Mouse (Mus musculus): ENCODE measurements around the gene Sertad1.

Sertad1 gene

DNA sequence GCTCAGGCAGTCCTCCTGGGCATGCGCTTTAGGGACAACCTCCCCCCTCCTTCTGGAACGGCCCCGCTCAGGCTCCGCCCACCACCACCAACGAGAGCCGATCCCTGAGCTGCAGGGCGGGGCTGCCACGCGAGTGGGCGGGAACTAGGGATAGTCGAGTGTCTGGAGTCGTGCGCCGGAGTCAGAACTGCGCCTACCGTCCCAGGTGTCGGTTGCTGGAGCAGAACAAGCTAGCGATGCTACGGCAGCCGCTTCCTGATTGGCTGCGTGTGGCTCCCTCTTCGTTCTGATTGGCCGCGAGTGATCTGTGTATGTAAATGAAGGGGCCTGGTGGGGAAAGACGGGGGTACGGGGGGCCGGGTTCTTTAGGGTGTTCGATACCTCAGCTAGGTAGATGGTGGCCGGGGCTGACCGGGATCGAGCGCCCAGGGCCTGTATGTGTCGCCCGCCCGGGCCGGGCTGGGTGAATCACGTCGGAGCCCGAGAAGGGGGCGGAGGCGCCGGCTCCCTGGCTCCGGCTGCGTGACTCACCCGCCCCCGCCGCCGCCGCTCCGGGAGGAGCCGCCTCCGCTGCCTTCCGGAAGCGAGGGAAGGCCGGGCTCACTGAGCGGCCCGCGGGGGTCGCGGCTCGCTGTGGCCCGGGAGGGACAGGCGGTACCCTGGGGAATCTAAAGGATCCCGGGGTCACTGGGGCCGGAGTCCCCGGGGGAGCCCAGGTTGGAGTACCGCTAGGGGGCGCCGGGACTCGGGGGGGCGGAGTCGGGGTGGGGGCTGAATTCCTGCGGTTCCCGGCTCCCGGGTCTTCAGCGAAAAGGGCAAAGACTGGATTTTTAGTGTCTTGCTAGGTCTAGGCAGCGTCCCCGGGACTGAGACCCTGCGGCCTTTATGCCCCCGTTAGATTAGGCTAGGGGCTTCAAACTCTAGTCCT is at the start of gene Sertad1:
Gene Sertad1, plus strand, starts transcription at position 141 of the 928 bp plus-strand sequence.
- peak; percentile 100 for DNase-seq (ENCODE audit: inconsistent ontology term)

DNA sequence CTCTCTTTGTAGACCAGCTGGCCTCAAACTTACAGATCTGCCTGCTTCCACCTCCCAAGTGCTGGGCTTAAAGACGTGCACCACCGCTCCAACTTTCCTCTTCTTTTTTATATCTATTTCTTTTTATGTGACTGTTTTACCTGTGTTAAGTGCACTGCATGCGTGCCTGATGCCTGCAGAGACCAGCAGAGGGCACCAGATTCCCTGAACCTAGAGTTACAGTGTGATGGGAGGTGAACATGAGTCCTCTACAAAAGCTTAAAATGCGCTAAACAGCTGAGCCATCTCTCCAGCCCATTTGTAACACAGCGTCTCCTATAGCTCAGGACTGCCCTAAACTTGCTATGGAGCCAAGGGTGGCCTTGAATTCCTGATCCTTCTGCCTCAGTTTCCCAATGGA is 49.2 kb upstream of the Sertad1 start:
- no peak for DNase-seq (ENCODE audit: inconsistent ontology term)

DNA sequence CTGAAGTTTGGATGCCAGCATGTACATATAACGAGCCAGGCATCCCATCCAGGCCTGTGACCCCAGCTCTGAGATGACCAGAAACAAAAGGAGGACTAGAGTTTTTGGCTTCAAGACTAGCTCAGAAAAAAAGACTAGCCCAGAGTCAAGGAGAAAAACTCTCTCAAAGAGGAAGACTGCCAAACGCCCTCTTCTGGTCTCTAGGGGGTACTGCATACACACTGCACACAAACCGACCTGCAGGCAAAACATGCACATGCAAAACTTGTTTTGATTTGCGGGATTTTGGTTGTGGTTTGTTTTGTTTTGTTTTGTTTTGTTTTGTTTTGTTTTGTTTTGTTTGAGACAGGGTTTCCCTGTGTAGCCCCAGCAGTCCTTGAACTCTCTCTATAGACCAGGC is 46.7 kb upstream of the Sertad1 start:
- DNase-seq (ENCODE audit: inconsistent ontology term), result no peak

DNA sequence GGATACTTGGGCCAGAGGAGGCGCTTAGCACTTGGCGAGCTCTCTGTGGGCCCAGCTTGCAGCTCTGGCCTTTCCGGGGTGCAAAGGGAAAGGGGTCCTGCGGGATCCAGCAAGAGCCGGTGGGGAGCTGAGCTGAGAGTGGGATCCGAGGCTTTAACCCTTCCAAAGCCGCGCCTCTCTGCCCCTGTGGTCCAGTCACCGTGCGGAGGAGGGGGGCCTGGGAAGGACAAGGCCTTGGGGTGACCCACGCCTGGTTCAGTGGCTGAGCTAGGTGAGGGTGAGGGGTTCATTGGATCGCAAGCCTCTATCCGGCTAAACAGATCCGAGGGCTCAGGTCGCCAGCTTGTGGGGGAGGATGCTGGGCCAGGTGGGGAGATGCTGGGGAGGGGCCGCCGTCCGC is 40.7 kb upstream of the Sertad1 start:
- DNase-seq (ENCODE audit: inconsistent ontology term), result no peak

DNA sequence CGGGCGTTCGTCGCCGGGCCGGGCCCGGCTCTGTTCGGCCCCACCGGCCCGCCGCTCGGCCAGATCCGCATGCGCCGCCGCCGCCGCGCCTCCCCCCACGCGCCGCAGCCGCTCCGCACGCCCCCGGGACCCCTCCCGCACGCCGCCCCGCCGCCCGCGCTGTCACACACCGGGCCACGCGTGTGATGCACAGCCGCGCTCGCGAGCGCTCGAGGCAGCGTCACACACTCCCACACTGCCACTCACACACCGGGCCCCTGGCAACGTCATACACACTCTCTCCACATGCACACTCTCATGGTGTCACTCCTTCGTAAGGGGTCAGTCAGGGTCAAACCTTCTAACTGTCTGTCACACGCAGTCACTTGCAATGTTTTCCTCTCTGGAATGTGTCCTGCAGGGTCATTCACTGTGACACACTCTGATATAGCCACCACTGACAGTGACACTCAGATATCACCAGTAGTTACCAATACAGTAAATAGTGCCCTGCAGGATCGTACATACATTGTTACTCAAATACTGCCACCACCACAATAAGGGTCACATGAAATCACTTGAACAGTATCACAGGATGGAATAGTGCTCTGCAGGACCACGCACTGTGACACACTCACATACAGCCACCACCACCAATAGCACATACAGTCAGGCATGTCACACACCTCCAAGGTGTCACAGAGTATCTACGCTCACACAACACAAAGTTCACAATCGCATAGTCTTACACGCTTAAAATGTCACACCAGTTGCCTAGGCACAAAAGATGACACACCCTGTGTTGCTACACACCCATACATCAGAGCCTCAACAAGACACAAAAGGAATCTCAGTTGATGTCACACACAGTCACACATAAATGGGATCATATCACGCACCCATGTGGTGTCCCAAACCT is 39.9 kb upstream of the Sertad1 start:
- DNase-seq (ENCODE audit: inconsistent ontology term), result peak; percentile 45

DNA sequence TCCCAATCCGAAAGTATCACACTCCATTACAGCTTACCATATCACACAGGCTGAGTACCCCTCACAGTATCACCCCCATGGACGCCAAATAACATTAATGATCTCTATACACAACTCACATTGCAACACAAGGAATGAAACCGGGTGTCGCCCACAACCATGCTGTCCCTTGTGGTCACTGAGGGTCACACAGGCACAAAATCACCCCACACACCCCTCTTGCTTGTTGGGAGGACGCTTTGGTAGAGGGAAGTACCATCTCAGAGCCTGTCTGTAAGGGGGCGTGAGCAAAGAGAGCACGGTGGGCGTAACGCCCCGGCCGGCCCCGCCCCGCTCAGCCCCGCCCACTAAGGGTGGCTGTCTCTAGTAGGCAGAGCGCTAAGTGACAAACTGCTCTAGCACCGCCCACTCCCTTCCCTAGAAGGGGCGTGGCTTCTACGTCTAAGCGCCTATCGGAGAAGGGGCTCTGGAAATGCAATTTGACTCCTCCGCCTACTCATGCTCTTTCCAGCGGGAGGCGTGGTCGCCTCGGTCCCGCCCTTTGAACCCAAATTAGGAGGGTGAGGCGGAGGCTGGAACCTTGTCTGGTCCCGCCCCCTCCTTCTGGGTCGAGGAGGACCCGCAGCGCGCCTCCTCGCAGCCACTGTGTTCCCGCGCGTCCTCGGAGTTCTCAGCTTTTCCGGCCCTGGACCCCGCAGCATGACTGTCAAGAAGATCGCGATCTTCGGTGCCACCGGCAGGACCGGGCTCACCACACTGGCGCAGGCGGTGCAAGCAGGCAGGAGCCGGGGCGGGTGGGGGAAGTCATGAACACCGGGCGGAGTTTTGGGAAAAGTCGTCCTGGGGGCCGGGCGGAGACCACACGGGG is 39.1 kb upstream of the Sertad1 start, which contains the start of the genes Sptbn4 and Blvrb:
Gene Sptbn4, minus strand, starts transcription at position 268 of the 868 bp plus-strand sequence.
Gene Blvrb, plus strand, starts transcription at position 560 of the 868 bp plus-strand sequence.
- peak; percentile 100 for DNase-seq (ENCODE audit: inconsistent ontology term)

DNA sequence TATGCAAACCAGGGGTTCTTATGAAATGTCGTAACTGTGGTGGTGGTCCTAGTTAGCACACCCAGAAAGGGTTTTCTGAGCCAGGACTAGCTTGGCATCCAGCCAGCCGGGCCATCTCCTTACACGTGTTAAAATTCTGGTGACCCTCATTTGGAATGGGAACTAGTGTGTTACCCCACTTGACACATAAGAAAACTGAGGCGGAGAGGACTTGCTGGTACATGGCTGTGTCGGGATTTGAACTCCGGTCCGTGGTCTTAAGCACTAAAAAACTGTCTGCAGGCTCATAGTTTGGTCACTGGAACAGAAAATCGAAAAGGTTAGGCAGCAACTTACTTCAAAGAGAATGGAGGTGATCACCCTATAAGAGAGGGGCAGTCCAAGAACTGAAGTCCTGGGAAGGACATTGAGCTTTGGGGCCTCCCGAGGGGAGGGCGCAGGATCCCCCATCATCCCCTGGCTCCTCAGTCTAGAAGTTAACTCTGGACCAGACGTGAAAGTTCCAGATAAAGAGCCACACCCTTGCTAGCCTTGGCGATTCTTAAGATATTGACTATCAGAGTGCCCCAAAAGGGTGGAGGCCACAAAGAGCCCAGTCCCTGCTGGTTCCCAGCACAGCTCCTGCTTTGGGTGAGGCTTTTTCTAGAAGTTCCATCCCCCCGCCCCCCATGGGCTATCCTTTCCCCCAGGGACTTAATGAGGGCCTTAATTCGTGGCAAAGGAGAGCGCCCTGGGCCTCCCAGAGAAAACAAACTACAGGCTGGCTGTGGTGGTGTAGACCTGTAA is 38.1 kb upstream of the Sertad1 start:
- no peak for DNase-seq (ENCODE audit: inconsistent ontology term)

DNA sequence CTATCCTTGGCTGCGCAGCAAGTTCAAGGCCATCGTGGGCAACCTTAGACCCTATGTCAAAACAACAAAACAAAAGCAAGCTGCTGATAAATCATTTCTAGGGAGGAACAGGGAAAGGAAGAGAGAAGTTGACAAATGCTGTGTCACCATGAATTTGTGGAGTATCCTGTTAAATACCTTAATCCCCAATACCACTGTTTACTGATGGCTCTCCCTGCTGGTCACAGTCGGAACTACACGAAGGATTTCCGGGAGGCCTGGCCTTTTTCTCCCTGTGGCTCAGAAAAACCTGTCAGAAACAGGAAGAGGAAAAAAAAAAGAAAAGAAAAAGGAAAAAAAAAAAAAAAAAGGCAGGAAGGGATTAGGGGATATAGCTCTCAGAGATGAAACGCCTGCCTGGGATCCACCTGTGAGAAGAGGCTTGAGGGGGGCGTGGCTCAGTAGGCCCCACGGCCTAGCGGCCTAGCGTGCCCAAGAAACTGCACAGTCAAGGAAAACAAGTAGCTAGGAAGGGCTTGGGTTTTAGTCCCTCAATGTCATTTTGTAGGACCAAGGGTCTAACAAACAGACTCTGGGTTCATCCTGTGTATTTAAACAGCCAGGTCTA is 37.4 kb upstream of the Sertad1 start:
- DNase-seq (ENCODE audit: inconsistent ontology term), result peak; percentile 36

DNA sequence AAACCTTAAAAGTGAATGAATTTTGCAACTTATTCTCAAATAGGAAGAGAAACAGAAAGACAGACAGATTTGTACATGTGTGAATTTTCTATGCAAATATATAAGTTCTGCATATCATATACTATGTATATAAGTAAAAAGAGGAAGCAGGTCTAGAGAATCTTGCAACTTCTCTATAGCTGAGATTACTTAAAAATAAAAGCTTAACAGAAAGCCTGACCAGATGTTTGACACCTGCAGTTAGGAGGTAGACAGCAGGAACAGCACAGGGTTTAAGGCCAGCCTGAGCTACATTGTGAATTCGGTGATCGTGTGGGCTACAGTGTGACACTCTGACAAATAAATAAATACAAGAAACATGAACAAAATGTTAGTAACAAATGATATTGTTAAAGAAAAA is 35.4 kb upstream of the Sertad1 start:
- DNase-seq (ENCODE audit: inconsistent ontology term), result no peak

DNA sequence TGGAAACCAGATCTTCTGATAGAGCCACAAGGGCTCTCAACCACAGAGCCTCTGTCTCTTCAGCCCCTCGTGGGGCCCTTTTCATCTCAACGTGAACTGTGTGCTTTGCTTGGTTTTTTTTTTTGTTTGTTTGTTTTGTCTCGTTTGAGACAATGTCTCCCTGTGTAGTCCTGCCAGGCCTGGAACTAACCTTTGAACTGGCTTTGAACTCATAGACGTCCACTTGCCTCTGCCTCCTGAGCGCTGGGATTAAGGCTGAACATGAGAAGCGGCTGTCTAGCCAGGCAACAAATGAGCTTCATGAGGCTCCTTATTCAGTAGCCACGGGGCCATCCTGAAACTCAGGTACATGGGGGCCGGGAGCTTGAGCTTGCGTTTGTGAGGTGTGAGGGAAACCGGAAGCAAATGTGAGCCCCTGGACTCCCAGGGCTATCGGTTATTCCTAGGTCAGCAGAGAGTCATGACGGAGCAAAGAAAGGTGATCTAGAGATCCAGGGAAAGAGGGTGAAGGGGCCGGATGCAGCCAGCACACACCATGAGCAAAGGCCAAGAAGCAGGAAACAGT is 34.4 kb upstream of the Sertad1 start:
- no peak for DNase-seq (ENCODE audit: inconsistent ontology term)

DNA sequence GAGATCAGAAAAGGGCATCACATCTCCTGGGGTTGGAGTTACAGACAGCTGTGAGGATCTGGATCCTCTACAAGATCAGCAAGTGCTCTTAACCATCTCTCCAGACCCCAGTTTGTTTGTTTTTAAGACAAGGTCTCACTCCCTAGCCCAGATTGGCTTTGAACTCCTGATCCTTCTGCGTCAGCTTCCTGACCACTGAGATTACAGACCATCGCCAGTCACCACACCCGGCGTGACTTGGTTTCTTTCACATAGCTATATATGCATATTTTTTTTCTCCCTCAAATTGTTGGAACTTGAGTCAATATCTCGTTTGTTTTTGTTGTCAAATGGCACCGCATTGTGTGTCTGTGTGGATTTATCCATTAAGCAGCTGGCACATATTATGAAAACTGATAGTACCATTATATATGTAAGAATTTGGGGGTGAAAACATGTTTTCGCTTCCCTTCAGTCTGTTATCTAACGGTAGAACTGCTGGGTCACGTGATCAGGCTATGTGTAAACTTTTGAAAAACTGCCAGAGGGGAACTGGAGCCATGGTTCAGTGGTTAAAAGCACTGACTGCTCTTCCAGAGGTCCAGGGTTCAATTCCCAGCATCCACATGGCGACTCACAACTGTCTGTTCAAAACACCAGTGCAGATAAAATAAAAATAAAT is 32.1 kb upstream of the Sertad1 start:
- DNase-seq (ENCODE audit: inconsistent ontology term), result no peak

DNA sequence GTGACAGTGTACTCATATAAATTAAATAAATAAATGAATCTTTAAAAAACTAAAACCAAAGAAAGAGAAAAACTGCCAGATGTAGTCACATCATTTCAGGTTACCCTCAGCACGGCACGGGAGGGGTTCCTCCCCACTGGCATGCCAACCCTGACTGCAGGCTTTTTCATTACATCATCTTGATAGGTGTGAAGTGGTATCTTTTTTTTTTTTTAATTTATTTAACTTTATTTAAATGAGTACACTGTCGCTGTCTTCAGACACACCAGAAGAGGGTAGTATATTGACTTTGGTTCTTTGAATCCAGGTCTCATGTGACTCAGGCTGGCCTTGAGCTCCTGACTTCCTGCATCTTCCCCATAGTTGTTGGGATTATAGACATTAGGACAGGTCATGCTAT is 31.4 kb upstream of the Sertad1 start:
- DNase-seq (ENCODE audit: inconsistent ontology term), result no peak

DNA sequence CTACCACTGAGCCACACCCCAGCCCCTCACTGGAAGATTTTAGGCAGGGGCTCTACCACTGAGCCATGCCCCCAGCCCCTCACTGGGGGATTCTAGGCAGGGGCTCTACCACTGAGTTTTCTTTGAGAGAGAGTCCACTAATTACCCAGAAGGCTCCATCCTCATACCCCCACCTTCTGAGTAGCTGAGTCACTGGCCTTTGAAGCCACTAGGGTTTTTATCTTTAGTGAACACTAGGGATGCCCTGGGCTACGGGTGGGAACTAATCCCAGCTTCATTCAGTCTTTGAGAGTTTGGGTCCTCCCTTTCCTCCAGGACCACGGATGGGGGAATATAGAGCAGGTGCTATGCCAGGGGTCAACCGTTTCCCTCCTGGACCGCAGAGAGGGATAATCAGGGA is 28.1 kb upstream of the Sertad1 start:
- no peak for DNase-seq (ENCODE audit: inconsistent ontology term)

DNA sequence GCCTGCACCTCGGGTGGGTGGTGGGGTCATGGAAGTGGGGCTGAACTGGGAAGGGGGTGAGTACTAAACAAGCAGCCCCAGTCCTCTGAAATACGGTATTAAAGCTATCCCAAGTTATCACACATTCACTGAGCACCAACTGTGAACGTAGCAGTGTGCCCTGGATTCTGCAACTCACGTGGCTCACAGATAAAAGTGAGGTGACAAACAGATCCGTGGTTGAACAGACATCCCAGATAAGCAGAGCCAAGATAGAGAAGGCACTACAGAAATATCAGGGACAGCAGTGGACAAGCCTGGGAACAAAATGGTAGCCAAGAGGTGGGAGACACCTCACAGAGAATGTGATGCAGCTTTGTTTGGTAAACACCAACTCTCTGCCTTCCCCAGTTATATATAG is 27.1 kb upstream of the Sertad1 start:
- no peak for DNase-seq (ENCODE audit: inconsistent ontology term)

DNA sequence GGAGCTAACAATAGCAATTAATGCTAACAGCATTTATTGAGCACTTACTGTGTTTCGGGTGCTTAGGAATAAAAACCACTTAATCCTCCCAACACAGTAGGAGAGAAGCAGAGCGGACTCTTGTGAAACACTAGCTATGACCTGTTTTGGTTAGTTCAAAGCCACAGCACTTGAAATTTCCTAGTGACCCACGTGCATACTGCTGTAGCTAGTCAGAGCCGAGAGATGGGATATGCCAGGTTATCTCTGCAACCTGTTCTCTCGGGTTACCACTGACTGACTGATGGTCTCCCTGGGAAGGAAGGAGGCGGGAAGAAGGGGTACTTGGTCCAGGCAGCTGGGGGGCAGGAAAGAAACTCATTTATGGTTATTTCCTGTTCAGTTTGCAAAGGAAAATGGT is 26.2 kb upstream of the Sertad1 start:
- no peak for DNase-seq (ENCODE audit: inconsistent ontology term)

DNA sequence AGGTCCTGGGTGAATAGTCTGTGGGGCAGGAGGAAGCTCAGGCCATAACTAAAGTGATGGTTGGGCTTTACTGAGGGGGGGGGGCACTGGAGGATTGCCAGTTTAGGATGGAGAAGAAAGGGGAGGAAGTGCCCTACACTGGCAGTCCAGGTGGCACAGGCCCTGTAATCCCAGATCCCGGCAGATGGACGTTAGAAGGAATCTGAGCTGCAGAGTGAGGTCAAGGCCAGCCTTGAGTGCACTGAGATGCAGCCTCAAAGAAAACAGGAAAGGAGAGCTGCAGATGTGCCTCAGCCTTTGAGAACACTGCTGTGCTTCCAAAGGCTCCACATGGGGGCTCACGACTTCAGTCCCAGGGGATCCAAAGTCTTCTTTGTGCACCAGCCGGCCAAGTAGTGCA is 19.1 kb upstream of the Sertad1 start:
- DNase-seq (ENCODE audit: inconsistent ontology term), result no peak

DNA sequence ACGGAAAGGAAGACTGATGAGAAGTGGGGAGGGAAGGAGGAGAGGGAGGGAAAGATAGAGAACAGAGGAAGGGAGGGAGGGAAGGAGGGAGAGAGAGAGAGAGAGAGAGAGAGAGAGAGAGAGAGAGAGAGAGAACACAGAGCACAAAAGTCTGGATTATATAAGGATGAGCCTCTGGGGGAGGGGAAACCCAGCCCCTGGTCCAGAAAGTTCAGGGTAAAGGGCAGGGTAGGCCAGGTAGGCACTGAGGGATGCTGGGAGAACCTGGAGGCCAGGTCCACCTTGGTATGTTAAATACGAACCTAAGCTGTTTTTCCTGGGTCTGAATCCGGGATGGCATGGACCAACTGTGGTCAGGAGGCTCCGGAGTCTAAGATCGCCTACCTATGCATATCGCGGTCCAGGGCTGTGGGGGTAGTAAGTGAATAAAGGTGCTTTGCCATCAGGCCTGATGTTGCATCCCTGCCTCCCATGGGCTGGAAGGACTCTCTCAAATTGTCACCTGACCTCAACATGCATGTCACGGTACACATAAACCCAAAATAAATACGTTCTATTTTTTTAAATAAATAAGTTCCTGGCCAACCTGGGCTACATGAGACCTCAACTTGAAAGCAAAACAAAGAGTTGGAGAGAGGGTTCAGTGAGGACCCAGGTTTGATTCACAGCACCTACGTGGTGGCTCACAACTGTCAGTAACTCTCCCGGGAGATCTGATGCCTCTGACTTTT is 15.2 kb upstream of the Sertad1 start:
- no peak for DNase-seq (ENCODE audit: inconsistent ontology term)

DNA sequence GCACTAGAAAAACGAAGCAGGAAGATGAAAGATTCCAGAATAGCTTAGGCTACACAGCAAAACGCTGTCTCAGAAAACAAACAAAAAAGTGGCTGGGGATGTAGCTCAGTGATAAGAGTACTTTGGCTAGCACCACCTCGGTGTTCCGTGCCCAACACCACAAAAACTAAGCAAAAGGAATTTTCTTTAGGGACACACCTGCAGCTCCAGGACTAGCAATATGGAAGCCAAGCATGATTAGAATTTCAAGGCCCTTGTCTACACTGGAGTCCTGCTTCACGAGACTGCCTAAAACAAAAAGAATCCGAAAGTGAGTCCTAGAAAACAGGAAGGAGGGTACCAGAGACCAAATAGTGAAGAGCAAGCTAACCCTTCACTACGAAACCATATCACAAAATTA is 14.1 kb upstream of the Sertad1 start:
- no peak for DNase-seq (ENCODE audit: inconsistent ontology term)

Data from Muller cell, postnatal 12 days (primary cell).